Mouse (Mus musculus) cerebellum, adult 11 months (tissue): ENCODE measurements around the gene Tbc1d10c.

Experiments
- DNase-seq: peaks from one replicate; pipeline ENCODE4 v3.0.0; 2022

Gene Tbc1d10c

GRCm38 (mm10) chr19:4155223-4156072 is 35.6 kb downstream of the Tbc1d10c start:
- DNase-seq = no peak

- DNase-seq = no peak
These were observed 36.5 kb downstream of the Tbc1d10c start for GRCm38 (mm10) chr19:4154437-4155222.

- peak; percentile 67 for DNase-seq
These were observed 37.8 kb downstream of the Tbc1d10c start, which contains the start of gene Ptprcap for GRCm38 (mm10) chr19:4153232-4153654. Ptprcap (plus strand) TSS chr19:4153604.

GRCm38 (mm10) chr19:4152445-4153231 is 38.4 kb downstream of the Tbc1d10c start:
- DNase-seq = no peak

GRCm38 (mm10) chr19:4151898-4152297 is 39.2 kb downstream of the Tbc1d10c start:
- no peak for DNase-seq

- no peak for DNase-seq
These were observed 39.6 kb downstream of the Tbc1d10c start for GRCm38 (mm10) chr19:4151488-4151860.

GRCm38 (mm10) chr19:4150567-4151487 is 40.3 kb downstream of the Tbc1d10c start:
- no peak for DNase-seq

- DNase-seq = no peak
These were observed 41.2 kb downstream of the Tbc1d10c start for GRCm38 (mm10) chr19:4149764-4150461.

- no peak for DNase-seq
These were observed 41.8 kb downstream of the Tbc1d10c start for GRCm38 (mm10) chr19:4149283-4149682.

- no peak for DNase-seq
These were observed 42.3 kb downstream of the Tbc1d10c start for GRCm38 (mm10) chr19:4148819-4149218.

GRCm38 (mm10) chr19:4148491-4148806 is 42.6 kb downstream of the Tbc1d10c start, which contains the start of gene Coro1b:
Coro1b (plus strand) TSS chr19:4148619.
- DNase-seq = peak; percentile 95

- no peak for DNase-seq
These were observed 43.1 kb downstream of the Tbc1d10c start for GRCm38 (mm10) chr19:4147782-4148490.

- no peak for DNase-seq
These were observed 44.1 kb downstream of the Tbc1d10c start for GRCm38 (mm10) chr19:4147022-4147405.

GRCm38 (mm10) chr19:4146366-4147021 is 44.6 kb downstream of the Tbc1d10c start:
- no peak for DNase-seq

GRCm38 (mm10) chr19:4145936-4146335 is 45.1 kb downstream of the Tbc1d10c start:
- DNase-seq = no peak

- DNase-seq = no peak
These were observed 46.3 kb downstream of the Tbc1d10c start for GRCm38 (mm10) chr19:4144550-4145498.

GRCm38 (mm10) chr19:4143759-4144268 is 47.3 kb downstream of the Tbc1d10c start, which contains the start of gene Cabp4:
Cabp4 (minus strand) TSS chr19:4144033.
- DNase-seq = no peak

- no peak for DNase-seq
These were observed 48.5 kb downstream of the Tbc1d10c start for GRCm38 (mm10) chr19:4142416-4143173.
